Mouse (Mus musculus): Measurements from ENCODE around the gene Slc35b2. TPM values are rescaled to one million over a fixed set of nuclear protein-coding genes. Genes with fewer than 3 reads are reported as not detected.

Slc35b2 gene
- total RNA-seq, 4 experiments from 2014 or later, result 51.7 to 68.9 (median 61.0) TPM

DNA sequence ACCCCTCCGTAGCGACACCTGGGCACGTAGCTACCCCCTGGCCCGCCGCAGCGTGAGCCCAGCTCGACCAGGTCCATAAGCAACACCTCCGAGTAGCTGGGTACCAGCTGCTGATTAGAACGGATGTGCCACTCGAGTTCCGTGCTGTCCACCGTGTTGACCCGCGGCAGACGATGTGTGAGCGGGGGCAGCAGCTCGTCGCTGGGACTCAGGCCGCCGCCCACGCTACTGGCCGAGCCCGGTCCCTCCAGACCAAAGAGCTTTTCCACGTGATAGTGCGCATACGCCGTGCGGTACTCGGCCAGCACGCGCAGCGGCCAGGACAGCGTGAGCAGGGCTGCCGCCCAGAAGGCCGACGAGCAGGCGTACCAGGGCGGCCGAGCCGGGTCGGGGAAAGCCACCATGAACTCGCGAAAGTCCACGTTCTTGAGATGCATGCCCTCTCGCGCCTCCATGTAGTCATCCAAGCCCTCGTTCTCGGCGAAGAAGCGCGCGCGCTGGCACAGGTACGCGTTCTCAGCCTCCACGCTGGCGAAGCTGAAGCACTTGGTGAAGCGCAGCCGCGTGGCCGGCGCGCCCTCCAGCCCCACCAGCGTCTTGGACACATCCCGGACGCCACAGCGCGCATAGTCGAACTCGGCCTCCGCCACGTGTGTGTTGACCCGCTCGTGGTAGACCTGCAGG, 18.3 kb upstream of the Slc35b2 start:
- DNase-seq, result no peak

DNA sequence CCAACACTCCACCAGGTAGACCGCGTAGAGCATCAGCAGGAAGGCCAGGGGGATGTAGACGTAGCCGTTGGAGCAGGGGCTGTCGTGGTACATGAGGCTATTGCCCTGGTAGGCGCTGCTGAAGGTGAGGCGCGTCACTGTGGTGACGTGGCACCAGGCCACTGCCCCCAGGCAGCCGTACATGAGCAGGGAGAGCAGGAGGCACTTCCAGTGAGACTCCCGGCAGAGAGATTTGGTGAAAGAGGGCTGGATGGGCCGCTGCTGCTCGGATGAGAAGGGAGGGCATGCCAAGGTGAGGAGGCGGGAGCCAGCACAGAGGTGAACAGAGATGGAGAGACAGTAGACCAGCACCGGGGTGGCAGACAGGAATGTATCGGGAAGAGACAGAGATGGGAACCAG, 16.7 kb upstream of the Slc35b2 start:
- no peak for DNase-seq

DNA sequence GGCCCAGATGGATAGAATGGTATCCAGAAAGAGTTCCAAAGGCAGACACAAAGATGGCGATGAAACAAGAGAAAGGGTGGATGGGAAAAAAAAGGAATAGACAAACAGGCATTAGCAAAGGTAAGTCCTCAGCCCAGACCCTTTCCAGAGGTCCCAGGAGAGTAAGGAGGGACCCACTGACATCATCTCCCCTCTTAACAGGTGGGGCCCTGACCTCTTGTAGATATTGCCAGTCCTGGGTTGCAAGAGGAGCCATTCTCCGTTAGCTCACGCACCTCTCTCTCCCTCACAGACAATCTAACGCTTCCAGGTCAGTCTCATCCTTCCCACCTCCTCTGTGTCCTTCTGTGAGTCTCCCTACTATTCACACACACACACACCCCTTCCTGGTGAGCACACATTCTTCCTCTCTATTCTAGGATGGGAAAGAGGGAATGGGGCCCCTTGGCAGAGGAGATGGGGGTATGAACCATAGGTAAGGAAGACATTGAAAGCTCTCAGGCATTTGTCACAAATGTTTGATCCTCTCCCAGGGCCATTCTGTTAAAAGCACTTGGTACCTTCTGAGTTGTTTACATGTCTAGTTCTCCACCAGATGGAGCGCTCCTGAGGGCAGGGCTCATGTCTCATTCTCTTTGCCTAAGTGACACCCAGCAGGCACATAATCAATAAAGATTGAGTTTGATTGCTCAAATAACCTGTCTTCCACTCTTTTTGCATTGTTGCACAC, 16.0 kb upstream of the Slc35b2 start:
- DNase-seq, result no peak

DNA sequence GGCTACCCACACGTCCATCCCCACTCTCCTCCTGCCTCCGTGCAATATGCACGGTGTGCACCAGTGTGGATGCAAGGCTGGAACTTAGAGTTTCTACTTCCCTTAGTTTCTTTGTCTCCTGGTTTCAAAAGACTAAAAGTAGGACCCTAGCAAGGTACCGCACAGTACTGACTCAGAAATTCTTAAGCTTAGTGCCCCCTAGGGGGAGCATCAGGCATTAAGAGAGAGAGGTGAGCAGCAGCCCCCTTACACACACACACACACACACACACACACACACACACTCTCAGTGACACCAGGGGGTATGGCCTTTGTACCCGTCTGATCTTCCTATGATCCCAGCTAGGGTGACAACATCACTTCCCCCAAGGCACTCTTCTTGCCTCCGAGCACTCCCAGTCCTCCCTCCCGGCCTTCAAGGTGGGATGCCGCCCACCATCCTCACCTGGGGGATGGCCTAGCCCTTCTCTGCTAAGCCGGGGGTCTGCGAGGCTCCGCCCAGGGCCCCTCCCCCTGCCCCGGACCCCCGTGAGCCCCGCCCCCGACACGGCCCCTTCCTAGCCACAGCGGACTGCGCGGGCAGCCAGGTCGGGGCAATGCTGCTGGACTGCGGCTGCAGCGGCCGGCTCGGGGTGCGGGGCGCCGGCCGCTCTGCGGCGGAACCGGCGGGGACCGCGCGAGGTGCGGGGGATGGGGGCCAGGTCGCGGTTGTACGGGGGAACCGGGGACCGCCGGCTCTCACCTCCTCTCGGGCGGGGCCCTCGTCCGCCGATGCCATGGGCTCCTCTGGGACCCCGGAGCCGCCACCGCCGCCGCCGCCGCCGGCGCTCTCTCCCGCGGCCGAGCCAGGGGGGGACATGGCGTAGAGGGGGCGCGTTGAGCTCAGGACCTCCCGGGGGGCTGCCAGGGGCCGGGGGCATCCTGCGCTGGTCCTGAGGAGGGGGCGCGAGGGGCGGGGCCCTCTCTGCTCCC, 14.8 kb upstream of the Slc35b2 start:
- DNase-seq, result no peak

DNA sequence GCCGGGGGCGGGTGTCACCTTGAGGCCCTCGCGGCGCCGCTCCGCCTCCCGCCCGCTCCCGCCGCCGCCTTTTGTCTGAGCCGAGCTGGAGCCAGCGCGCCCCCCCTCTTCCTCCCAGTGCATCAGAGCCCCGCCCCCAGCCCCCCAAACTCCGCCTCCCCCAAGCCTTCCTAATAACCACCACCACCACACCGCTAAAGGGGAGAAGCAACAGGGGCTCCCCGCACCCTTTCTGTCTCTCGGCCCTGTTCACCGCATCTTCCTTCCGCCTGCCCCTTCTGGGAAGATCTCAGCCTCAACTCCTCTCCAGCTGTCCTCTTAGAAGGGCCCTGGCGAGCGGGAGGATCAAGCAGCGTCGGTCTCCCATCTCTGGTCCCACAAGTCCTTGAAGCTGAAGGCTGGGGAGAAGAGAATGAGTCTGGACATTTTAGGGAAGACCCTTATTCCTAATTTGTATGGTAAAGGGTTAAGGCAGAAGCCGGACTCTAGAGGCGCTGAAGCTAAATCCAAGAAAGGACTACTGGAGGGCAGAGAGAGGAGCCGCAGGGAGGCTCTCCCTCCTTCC, 14.0 kb upstream of the Slc35b2 start, which contains the start of gene Tmem151b:
Gene Tmem151b (minus strand): TSS at position 61 of the 565 bp plus-strand sequence.
- no peak for DNase-seq

DNA sequence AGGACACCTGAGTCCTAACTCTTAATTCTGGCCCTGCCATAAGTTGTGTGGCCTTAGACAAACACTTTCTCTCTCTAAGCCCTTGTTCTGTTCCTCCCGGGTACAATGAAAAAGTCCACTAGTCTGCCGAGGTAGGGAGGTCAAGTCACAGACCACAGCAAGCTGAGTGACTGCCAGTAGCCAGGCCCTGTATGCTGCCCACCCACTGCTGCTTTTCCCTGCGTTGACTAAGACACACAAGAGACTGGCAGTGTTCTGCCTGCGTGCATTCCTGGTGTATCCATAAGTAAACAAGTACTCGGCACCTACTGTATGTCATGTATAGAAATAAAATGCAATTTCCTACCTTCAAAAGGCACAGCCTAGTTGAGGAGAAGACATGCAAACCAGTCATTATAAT, 13.4 kb upstream of the Slc35b2 start:
- DNase-seq, result no peak

DNA sequence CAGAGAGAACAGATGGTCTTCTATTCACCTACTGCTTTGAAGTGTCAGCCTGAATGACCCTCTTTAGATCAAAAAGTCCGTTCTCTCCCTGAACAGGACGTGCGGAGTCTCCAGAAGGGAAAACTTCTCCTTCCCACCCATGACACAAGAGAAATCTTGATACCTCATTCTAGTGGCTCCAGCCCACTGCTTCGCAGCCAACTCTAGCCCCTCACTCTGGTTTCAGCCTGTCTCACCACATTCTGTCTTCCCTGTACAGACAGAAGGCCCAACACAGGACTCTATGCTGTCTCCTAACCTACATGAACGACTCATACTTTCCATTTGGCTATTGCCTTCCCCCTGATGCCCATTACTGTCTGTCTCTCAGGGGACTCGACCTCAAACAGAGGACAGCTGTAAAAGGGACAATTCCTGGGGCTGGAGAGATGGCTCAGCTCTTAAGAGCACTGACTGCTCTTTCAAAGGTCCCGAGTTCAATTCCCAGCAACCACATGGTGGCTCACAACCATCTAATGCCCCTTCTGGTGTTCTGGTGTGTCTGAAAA, 12.4 kb upstream of the Slc35b2 start:
- DNase-seq, result no peak

DNA sequence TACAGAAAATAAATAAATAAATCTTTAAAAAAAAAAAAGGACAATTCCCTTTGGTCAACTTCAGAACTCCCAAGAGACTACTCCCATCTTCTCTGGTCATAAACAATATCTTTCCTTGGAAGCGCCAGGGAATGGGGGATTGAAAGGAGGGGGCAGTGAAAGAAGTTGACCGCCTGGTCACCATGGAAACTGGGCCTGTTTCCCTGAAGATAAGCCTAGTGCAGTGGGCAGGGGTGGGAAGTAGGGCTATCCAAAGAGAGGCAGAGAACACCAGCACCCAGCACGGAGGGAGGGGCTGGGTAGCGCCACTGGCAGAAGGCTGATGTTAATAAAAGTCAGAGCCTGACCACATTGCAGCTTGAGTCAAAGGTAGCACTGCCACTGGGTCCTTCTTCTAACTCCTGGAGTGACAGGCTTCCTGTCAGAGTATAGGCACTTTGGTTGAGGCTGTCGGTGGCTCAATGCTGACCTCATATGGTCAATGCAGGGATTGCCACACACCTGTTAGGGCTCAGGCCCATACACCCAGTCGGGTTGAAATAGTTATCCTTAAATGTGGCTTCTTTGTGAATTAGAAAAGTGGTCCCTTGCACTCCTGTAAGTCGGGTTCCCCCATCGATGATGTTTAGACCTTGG, 11.7 kb upstream of the Slc35b2 start:
- DNase-seq, result no peak

DNA sequence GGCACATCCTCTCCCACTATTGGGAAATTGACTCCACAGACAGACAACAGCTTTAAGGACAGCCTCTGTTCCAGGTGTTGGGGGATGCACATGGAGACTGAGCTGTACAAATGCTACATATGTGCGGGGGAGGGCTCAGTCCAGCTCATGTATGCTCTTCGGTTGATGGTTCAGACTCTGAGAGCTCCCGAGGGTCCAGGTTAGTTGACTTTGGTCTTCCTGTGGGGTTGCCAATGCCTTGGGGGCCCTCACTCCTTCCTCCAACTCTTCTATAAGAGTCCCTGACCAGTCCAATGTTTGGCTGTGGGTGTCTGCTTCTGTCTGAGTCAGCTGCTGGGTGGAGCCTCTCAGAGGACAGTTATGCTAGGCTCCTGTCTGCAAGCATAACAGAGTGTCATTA, 10.6 kb upstream of the Slc35b2 start:
- DNase-seq, result no peak

DNA sequence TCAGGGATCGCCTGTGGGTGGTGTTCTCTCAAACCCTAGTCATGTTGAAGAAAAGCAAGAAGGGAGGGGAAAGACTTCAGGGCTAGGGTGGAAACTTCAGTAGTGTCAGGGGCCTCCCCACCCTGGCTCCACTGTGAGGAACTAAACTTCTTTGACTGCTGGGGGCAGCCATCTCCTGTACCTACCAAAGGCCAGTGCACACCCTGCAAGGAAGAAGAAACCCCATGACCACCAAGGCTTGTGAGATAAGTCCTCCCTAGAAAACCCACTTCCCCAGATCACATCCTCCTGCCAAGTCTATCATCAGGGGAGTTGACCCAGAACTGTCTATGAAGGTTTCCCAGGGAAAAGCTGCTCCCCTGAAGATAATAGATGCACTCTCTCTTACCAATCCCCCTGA, 9.3 kb upstream of the Slc35b2 start:
- no peak for DNase-seq

DNA sequence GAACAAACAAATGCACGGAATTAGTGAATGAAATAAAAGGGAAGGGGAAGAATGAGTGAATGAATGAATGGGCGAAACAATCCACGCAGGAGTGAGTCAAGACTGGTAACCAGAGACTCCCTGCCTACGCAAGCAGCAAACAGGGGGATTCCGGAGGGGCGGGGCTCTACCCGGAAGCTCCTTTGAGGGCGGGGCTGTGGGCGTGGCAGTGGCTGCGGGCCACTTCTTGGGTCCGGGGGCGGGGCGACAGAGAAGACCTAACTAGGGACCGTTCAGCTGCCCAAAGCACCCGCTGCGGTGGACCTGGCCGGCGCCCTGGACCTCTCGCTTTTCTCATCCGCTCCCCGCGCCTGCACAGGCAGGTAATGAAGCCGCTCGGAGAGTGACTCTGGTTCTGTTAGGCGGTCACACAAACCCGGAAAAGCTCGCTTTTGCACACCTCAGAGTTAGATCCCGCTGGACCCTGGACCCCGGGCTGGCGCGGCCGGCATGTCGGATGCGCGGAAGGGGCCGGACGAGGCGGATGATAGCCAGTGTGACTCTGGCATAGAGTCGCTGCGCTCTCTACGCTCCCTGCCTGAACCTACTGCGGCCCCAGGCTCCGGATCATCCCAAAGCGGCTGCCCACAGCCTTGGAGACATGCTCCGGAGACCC, 8.1 kb upstream of the Slc35b2 start, which contains the start of gene Nfkbie:
Gene Nfkbie (plus strand): TSS at position 252 of the 655 bp plus-strand sequence.
- peak; percentile 95 for DNase-seq

DNA sequence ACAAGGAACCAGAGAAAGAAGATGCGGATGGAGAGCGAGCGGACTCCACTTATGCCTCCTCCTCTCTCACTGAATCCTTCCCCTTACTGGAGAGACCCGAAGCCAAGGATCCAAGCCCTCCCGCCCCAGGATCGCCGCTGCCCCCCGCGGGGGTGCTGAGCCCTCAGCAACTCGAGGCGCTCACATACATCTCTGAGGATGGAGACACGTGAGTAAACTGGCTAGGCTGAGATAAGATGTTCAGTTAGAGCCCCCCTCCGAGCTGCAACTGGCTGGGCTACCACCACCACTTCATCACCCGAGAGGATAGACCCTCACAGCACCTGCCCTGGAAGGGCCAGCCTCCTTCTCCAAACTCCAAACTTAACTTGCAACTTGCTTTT, 7.6 kb upstream of the Slc35b2 start:
- DNase-seq, result no peak

DNA sequence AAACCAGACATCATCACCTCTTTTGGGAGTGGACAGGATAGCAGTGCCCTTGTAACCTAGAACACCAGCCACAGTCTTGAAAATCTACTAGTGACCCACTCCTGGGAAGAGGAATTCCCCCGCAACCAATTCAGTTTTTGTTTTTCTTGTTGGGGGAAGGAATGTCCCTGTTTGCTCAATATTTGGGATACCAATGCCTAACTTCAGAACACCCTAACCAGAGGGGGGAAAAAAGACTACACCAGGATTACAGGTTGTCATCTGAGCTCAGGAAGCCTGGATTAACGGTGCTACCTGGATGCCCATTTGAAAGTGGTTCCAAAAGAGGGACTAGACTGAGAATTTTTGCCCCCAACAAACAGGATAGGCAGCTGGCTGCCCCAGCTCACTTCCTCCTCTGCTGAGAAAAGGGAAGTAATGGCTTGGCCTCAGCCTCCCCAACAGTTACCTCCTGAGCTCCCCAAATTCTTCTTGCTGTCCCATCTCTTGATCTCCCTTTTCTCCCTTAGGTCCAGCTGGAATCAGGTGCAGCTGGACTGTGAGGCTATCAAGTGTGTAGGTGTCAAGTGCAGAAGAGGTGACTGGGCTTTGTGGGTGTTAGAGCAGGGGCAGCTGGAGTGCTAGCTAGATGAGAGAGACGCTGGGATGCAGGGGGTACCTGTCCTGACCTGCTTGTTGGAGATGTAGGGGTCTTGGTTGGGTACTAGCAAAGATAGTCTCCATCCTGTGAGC, 7.0 kb upstream of the Slc35b2 start:
- no peak for DNase-seq

DNA sequence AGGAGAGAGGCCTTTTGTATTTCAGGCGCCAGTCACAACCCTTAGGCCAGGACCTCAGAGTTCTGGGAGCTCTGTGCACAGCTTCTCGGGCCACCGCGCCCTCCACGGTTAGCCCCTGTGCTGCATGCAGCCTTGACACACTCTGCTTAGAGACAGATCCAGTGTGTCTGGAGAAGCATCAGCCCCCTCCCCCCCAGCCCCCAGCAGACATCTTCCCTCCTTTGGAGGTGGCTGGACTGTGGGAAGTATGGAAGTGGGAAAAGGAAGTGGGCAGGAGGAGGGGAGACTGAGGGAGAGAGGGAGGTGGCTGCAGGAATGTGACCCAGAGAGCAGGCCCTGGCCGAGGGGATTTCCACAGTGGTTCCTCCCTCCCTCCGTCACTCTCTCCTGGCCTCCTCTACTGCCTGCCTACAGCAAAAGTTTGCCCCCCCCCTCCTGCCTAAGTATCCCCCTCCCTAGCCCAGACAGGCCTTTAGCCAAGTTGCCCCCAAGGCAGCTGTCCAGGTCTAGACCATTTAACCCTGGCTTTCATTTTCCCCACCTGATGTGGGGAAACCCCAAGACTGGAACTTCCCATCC, 6.3 kb upstream of the Slc35b2 start:
- DNase-seq, result no peak

DNA sequence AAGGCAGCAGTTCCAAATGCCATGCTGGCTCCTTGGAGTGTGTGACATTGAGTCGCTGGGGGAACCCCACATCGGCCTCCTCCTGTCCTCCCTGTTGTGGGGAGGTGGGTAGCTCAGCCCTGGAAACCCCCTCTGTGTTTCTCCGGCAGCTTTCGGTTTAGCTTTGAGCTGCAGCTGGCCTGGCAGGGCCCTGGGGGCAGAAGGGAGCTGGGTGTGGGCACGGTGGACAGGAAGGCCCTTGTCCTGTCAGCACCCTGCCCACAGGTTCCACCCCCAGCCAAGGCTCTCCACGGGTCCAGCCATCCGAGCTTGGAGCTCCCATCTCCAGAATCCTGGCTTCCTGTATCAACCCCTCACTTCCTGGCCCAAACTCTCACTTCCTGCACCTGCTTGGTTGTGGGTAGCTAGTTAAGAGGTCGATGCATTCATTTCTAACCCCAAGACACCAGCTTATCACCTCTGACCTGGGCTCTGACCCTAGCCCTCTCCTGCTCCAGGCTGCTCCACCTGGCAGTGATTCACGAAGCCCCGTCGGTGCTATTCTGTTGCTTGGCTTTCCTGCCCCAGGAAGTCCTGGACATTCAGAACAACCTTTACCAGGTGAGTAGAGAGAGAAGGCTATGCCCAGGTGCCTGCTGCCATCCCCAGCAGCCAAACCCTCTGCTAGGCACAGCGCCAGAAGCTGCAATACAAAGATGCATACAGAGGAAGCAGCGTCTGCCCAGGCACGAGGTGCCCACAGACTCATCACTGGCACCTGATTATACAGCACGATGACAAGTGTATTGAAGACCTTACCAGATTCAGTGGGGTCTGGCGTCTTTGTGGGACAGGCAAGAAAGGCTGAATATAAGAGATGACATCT, 5.4 kb upstream of the Slc35b2 start:
- DNase-seq, result no peak

DNA sequence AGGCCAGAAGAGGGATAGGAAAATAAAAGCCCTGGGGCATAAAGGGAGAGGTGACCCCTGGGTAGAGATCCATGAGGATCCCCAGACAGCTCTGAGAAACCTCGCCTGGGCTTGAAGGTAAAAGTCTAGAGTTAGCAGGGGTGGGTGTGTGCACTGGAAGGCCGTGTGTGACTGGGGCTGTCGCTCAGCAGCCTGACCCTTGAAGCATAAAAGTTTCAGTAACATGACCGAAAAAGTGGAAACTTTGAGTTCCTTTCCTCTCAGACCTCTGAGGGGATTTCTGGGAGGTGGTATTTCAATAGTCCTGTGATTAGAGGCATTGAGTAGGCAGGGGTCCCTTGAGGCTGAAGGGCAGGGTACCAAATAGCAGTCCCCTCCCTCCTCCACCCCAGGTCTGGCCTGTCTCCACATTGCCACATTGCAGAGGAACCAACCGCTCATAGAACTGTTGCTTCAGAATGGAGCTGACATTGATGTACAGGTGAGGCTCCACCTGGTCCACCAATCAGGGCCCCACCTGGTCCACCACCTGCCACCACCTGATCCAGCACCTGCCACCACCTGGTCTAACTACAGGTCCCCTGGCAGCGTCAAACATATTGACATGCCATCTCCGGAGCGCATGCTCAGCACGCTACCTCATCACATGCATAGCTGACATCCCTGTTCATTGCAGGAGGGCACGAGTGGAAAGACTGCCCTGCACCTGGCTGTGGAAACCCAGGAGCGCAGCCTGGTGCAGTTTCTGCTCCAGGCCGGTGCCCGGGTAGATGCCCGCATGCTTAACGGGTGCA, 3.7 kb upstream of the Slc35b2 start:
- no peak for DNase-seq

DNA sequence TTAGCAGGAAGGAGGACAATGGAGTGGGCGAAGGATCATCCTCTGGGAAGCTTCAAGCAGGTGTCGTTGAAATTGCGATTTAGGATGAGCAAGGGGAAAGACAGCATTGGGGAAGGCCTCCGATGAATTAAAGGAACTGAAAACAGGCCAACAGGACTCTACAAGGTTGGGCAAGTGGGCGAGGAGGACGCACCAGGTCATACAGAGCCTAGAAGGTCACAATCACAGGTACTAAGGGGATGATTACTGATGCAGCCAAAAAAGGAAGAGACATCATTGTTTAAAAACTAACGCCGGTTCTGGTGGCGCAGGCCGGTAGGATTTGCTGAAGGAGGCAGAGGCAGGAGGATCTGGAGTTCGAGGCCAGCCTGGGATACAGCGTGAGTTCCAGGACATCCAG, 458 bp upstream of the Slc35b2 start:
- no peak for DNase-seq

DNA sequence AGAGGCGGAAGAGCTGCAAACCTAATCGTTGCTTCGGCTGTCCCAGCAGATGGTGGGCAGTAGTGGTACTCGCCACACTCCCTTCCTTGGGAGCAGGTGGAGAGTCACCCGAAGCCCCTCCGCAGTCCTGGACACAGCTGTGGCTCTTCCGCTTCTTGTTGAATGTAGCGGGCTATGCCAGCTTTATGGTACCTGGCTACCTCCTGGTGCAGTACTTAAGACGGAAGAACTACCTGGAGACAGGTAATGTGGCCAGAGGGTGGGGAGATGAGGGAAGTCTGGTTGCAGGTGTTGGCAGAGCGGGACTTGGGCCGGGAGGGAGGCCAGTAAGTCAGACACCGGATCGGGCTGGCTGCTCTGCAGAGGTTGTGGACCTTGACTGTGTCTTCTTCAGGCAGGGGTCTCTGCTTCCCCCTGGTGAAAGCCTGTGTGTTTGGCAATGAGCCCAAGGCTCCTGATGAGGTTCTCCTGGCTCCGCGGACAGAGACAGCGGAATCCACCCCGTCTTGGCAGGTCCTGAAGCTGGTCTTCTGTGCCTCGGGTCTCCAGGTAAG, 934 bp downstream of the Slc35b2 start:
- DNase-seq, result no peak

Measured in adrenal gland, adult 8-10 months (tissue).